Mouse (Mus musculus) embryonic facial prominence, embryonic 15.5 days (tissue): ENCODE measurements around the gene Gm4881. TPM values are rescaled to one million over a fixed set of nuclear protein-coding genes. Genes with fewer than 3 reads are reported as not detected.
"Not testable (repeated sequence)": the region's sequence is repeated elsewhere in the genome, so short reads cannot be mapped to it uniquely, and the experiment has no call there.

Source experiments
- ATAC-seq: fragments of 200-750 bp; cut with Nextera tagmentation; 2 replicates; pipeline ENCODE4 v1.8.0; 2017; ENCODE audit warnings: low read depth, moderate TSS enrichment; ENCODE audit not compliant: insufficient number of reproducible peaks, low FRiP score, low TSS enrichment
- H3K27ac ChIP-seq: fragments of 300-500 bp; sonication (generic); replicated peaks from 2 replicates; pipeline ENCODE4 v1.5.1; 2015; ENCODE audit warnings: mild to moderate bottlenecking, inconsistent platforms
- H3K27me3 ChIP-seq: fragments of 300-500 bp; sonication (generic); 2 replicates; pipeline ENCODE4 v1.6.1; 2015; ENCODE audit warnings: inconsistent platforms
- H3K36me3 ChIP-seq: fragments of 300-500 bp; sonication (generic); 2 replicates; pipeline ENCODE4 v1.6.1; 2015; ENCODE audit warnings: mild to moderate bottlenecking, inconsistent platforms
- H3K4me1 ChIP-seq: fragments of 300-500 bp; sonication (generic); 2 replicates; pipeline ENCODE4 v1.6.1; 2015; ENCODE audit warnings: inconsistent platforms
- H3K4me2 ChIP-seq: fragments of 300-500 bp; sonication (generic); replicated peaks from 2 replicates; pipeline ENCODE4 v1.6.1; 2015; ENCODE audit warnings: mild to moderate bottlenecking, inconsistent platforms
- H3K4me3 ChIP-seq: fragments of 300-500 bp; sonication (generic); replicated peaks from 2 replicates; pipeline ENCODE4 v1.5.1; 2015; ENCODE audit warnings: mild to moderate bottlenecking, inconsistent platforms
- H3K9ac ChIP-seq: fragments of 300-500 bp; sonication (generic); 2 replicates; pipeline ENCODE4 v1.6.1; 2015; ENCODE audit warnings: inconsistent platforms
- H3K9me3 ChIP-seq: fragments of 300-500 bp; sonication (generic); replicated peaks from 2 replicates; pipeline ENCODE4 v1.6.1; 2016; ENCODE audit warnings: inconsistent platforms
- WGBS: fragments of 180-500 bp; shearing (Covaris S2); methylation state at CpG from one replicate; pipeline ENCODE4 v1.1.7; 2015; 5-methylcytosine and 5-hydroxymethylcytosine counted together
- polyA plus RNA-seq: library from polyadenylated mRNA; unstranded; fragments of >200 nt; fragmentation: Nextera tagmentation; extraction: Ambion mirVana; gene quantifications from 2 replicates; pipeline ENCODE4 v1.2.1, GENCODE M21; 2015

Gene Gm4881
- polyA plus RNA-seq, 1 experiment from 2014 or later = not detected

DNA sequence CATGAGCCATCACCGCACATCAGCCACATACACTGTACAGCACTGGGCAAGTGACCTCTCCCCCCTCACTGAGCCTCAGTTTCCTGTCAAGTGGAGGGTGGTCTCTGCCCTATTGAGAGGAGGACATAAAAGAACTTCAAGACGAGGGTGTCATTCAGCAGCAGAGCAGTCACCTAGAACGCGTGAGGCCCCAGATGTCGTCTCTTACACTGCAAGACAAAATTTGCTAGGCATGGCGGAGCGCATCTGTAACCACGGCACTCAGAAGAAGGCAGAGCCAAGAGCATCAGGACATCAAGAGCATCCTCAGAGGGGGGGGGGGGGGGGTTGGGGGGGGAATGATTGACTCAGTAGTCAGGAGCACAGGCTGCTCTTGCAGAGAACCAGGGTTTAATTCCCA is 48.0 kb downstream of the Gm4881 start:
- no peaks in the 10 kb centered on the region for H3K36me3 ChIP-seq
- WGBS = 83% methylated on average over 8 of the region's 8 CpGs
- H3K4me3 ChIP-seq = no peak overlapping the region
- H3K9ac ChIP-seq = no peak overlapping the region
- no peaks in the 10 kb centered on the region for H3K4me1 ChIP-seq
- no peak overlapping the region for H3K4me2 ChIP-seq
- H3K27ac ChIP-seq = no peak overlapping the region
- H3K27me3 ChIP-seq = no peaks in the 10 kb centered on the region
- ATAC-seq = no peak
- no peaks in the 10 kb centered on the region for H3K9me3 ChIP-seq

GRCm38 (mm10) chr7:24895749-24896148 is 48.5 kb downstream of the Gm4881 start:
- not testable (repeated sequence) for H3K27ac ChIP-seq, H3K27me3 ChIP-seq, H3K9me3 ChIP-seq, H3K4me1 ChIP-seq, ATAC-seq, H3K4me2 ChIP-seq, H3K4me3 ChIP-seq, H3K9ac ChIP-seq, H3K36me3 ChIP-seq
- 83% methylated on average over 2 of the region's 2 CpGs for WGBS

- peaks cover 9% of the 10 kb centered on the region for H3K4me1 ChIP-seq
- H3K27ac ChIP-seq = no peak overlapping the region
- H3K9me3 ChIP-seq = no peaks in the 10 kb centered on the region
- WGBS = 68% methylated on average over 2 of the region's 2 CpGs
- H3K4me2 ChIP-seq = no peak overlapping the region
- peaks cover 41% of the 10 kb centered on the region for H3K36me3 ChIP-seq
- ATAC-seq = no peak
- no peaks in the 10 kb centered on the region for H3K27me3 ChIP-seq
- no peak overlapping the region for H3K9ac ChIP-seq
- H3K4me3 ChIP-seq = no peak overlapping the region
Observed at GRCm38 (mm10) chr7:24892125-24892583, 52.1 kb downstream of the Gm4881 start.

DNA sequence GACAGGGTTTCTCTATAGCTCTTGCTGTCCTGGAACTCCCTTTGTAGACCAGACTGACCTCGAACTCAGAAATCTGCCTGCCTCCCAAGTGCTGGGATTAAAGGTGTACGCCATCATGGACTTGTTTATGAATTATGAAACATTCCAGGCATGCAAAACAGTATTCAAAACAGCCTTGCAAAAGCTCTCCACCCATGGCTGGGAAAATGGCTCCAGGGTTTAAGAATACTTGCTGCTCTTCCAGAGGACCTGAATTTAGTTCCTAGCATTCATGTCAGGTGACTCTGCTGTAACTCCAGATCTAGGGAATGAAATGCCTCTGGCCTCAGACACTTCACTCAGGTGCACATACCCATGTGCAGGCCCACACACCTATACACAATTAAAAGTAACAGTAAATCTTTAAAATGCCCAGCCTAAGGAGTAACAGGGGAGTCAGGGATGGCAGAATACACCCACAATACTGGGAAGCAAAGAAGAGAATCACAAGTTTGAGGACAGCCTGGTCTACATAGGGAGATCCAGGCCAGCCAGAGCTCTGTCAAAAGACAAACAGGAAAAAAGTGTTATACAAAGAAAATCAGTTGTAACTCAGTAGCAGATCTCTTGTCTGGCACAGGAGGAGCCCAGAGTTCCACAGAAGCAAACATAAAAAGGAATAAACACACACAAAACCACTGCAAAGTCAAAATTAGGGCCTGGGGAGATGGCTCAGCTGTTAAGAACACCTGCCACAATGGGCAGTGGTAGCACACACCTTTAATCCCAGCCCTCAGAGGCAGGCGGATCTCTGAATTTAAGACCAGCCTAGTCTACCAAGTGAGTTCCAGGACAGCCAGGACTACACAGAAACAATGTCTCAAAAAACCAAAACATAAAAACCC is 52.8 kb downstream of the Gm4881 start:
- no peak overlapping the region for H3K4me3 ChIP-seq
- no peak overlapping the region; the same call in 1 of the 2 replicates for H3K27ac ChIP-seq
- WGBS = 59% methylated on average over 3 of the region's 3 CpGs
- H3K9ac ChIP-seq = no peak overlapping the region
- H3K4me2 ChIP-seq = no peak overlapping the region
- no peaks in the 10 kb centered on the region for H3K9me3 ChIP-seq
- no peaks in the 10 kb centered on the region for H3K27me3 ChIP-seq
- peaks cover 48% of the 10 kb centered on the region for H3K36me3 ChIP-seq
- ATAC-seq = no peak
- peaks cover 16% of the 10 kb centered on the region for H3K4me1 ChIP-seq

- no peak overlapping the region for H3K4me3 ChIP-seq
- peak; percentile 60 for ATAC-seq
- 26% methylated on average over 10 of the region's 10 CpGs for WGBS
- no peak overlapping the region for H3K4me2 ChIP-seq
- H3K36me3 ChIP-seq = peaks cover 57% of the 10 kb centered on the region
- H3K4me1 ChIP-seq = peaks cover 25% of the 10 kb centered on the region
- peak overlapping the region; percentile 48 for H3K27ac ChIP-seq
- H3K9ac ChIP-seq = no peak overlapping the region
- no peaks in the 10 kb centered on the region for H3K27me3 ChIP-seq
- H3K9me3 ChIP-seq = no peaks in the 10 kb centered on the region
Observed at GRCm38 (mm10) chr7:24890281-24891216, 53.7 kb downstream of the Gm4881 start.

DNA sequence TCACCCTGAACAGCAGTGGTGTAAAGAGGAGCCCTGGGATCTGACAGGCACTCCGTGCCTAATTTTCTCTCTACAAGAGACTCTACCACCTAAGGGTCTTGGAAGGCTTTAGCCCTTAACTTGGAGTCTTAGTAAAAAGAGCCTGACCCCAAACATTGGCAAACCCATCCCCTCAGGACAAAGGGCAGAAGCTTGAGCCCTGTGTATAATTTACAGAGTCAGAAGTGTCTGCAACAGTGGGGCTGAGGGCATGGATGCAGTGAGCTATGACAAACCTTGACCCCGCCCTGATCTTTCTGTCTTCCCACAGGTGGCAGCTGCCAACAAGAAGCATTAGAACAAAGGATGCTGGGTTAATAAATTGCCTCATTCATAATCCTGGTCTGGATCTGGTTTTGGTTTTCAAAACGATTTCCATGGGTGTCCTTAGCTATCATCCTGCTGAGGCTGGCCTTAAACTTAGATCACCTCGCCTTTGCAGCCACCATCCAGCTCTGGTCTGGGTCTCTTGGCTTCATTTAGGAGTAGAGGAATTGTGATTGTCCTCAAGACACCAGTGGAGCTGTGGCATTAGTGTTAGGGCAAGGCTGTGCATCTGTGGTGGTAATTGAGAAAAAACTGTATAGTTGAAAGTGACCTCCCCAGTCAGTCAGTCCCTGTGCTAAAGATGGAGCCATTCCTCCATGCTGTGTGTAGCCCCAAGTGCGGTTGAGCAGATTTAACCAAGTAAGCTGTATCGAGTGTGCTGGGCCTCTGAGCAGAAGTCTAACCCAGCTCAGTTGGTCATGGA is 54.7 kb downstream of the Gm4881 start:
- Histone ChIP-seq H3K27me3 (no peaks in the 10 kb centered on the region), H3K27ac (peak overlapping the region; percentile 48)

DNA sequence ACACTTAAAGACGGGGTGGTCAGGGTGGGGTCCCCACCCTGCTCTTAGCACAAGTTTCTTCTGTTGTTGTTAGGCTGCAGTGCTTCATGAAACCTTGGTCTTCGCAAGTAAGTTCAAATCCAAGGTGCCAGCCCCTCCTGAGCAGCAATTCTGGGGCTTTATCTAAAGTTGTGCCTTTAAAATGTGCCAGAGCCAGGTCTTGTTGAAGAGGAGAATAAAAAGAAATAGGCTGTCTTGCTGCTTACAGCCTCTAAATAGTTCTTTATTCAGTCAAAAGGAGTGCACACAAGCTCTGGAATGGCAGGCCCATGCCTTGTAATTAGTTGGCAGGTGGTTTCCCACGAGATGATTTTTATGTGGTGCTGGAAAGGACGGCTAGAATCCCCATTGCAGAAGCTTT is 57.2 kb downstream of the Gm4881 start:
- Histone ChIP-seq H3K27ac (peak overlapping the region; percentile 12; the same call in 1 of the 2 replicates), H3K9me3 (no peaks in the 10 kb centered on the region), H3K27me3 (no peaks in the 10 kb centered on the region), H3K4me2 (0 out of 2 replicates have a peak overlapping the region, but pooled peaks have one; percentile 79), H3K4me1 (peaks cover 28% of the 10 kb centered on the region), H3K4me3 (no peak overlapping the region; the same call in 1 of the 2 replicates), H3K9ac (peak overlapping the region; percentile 100; the same call in 1 of the 2 replicates), H3K36me3 (peaks cover 57% of the 10 kb centered on the region)
- ATAC-seq = no peak
- WGBS = 66% methylated on average over 4 of the region's 4 CpGs

More for the DNA sequence above, 54.7 kb downstream of the Gm4881 start:
- peaks cover 28% of the 10 kb centered on the region for H3K4me1 ChIP-seq
- no peaks in the 10 kb centered on the region for H3K9me3 ChIP-seq
- no peak overlapping the region for H3K9ac ChIP-seq
- no peak overlapping the region for H3K4me2 ChIP-seq
- H3K4me3 ChIP-seq = no peak overlapping the region
- no peak for ATAC-seq
- peaks cover 57% of the 10 kb centered on the region for H3K36me3 ChIP-seq
- WGBS = 74% methylated on average over 6 of the region's 6 CpGs

GRCm38 (mm10) chr7:24886308-24886633 is 58.0 kb downstream of the Gm4881 start:
- peak overlapping the region; percentile 100 for H3K9ac ChIP-seq
- H3K4me2 ChIP-seq = peak overlapping the region; percentile 79
- peak overlapping the region; percentile 58 for H3K27ac ChIP-seq
- 50% methylated on average over 4 of the region's 4 CpGs for WGBS
- peaks cover 57% of the 10 kb centered on the region for H3K36me3 ChIP-seq
- ATAC-seq = no peak
- peak overlapping the region; percentile 99 for H3K4me3 ChIP-seq
- H3K4me1 ChIP-seq = peaks cover 28% of the 10 kb centered on the region
- no peaks in the 10 kb centered on the region for H3K27me3 ChIP-seq
- H3K9me3 ChIP-seq = no peaks in the 10 kb centered on the region

DNA sequence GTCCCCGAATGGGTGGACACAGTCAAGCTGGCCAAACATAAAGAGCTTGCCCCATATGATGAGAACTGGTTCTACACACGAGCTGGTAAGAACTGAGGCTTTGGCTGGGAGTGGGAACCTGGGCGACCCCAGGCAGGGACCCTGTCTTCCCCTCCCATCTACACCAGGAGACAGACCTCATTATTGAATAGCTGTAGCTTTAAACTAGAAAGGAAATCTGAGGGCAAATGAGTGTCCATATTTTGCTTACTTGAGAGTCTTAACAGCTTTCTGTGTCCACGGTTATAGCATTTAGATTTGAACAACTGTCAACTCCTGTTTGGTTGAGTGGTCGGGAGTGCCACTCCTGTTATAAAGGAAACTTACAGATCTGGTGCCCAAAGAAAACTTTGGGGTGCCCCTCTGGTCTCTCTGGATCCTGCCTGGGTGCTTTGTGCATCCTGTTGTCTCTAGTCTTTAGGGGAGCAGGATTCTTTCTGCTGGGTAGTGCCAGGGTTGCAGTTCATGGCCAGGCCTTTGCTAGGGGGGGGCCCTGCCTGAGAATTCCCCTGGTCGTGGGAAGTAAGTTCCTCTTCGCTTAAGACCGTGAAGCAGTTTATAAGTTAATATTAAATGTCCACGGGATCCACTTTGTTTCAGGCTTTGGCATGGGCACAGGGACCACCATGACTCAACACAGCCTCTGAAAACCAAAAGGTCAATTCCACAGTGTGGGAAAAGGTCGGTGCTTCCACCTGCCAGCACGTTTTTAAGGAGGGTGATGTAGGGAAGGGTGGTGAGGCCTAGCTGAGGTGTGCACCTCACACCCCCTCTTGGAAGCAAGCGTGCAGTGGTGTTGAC is 58.6 kb downstream of the Gm4881 start:
- no peak for ATAC-seq
- peak overlapping the region; percentile 58 for H3K27ac ChIP-seq

GRCm38 (mm10) chr7:24884693-24885291 is 59.5 kb downstream of the Gm4881 start:
- Histone ChIP-seq H3K4me2 (peak overlapping the region; percentile 79), H3K9ac (peak overlapping the region; percentile 100), H3K27ac (peak overlapping the region; percentile 94), H3K36me3 (peaks cover 42% of the 10 kb centered on the region), H3K27me3 (no peaks in the 10 kb centered on the region), H3K4me1 (peaks cover 28% of the 10 kb centered on the region), H3K4me3 (peak overlapping the region; percentile 99), H3K9me3 (no peaks in the 10 kb centered on the region)
- no peak for ATAC-seq
- WGBS = under 1% methylated on average over 47 of the region's 47 CpGs

More for the DNA sequence above, 58.6 kb downstream of the Gm4881 start:
- Histone ChIP-seq H3K9ac (peak overlapping the region; percentile 100), H3K36me3 (peaks cover 51% of the 10 kb centered on the region), H3K4me2 (peak overlapping the region; percentile 79), H3K27me3 (no peaks in the 10 kb centered on the region), H3K4me3 (peak overlapping the region; percentile 99), H3K9me3 (no peaks in the 10 kb centered on the region), H3K4me1 (peaks cover 28% of the 10 kb centered on the region)
- 27% methylated on average over 12 of the region's 12 CpGs for WGBS
